ENCODE assay signal across 24 mouse cellular contexts in the genomic region with DNA sequence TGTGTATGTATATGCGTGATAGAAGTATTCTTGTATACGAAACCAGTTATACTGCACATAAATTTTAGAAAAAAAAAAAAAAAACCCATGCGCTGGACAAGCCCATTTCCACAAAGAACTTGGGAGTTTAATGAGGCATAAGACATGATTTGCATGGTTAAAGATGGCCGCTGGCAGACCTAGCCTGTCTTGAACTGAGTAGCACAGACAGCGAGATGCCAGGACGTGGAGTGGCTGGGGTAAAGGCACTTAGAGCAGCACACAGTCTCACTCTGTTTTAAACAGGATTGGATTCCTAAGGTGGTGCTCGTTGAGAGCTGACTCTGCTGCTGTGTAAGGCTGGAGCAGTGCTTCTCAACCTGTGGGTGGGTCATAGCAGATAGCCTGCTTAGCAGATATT.
A peak's percentile ranks its signal among the peaks of the same experiment; 100 is the strongest.
DNase-seq lines count a peak whose midpoint lies in the region; ATAC-seq lines count a peak whose summit lies in the region.
"Had no signal": no experiment of that assay in that cellular context is flagged by ENCODE, and none has a peak within 500 bp of the region (broad histone marks: within the 10 kb centered on the region; RNA-seq: fewer than 3 reads in every experiment).

No protein-coding gene starts in this region.

- no peak overlapping the region for H3K4me2 ChIP-seq in embryonic facial prominence, embryonic 13.5 days
- no peak overlapping the region for H3K4me2 ChIP-seq in kidney, embryonic 14.5 days (replicated peaks; ENCODE audit: low read depth, low read length)
- H3K4me2 ChIP-seq in midbrain, embryonic 11.5 days, result no peak overlapping the region
- H3K4me2 ChIP-seq: embryonic facial prominence, embryonic 12.5 days; hindbrain, embryonic 15.5 days had no signal

- WGBS in embryonic facial prominence, embryonic 13.5 days, result 82% methylated on average over 7 of the region's 7 CpGs
- 89% methylated on average over 7 of the region's 7 CpGs for WGBS in embryonic facial prominence, embryonic 10.5 days
- WGBS in kidney, embryonic 14.5 days, result 27% methylated on average over 7 of the region's 7 CpGs
- WGBS in midbrain, embryonic 11.5 days, result 83% methylated on average over 7 of the region's 7 CpGs
- 84% methylated on average over 7 of the region's 7 CpGs for WGBS in midbrain, embryonic 10.5 days

- no peak overlapping the region for H3K4me3 ChIP-seq in embryonic facial prominence, embryonic 13.5 days
- no peak overlapping the region for H3K4me3 ChIP-seq in embryonic facial prominence, embryonic 10.5 days
- no peak overlapping the region for H3K4me3 ChIP-seq in kidney, embryonic 14.5 days (ENCODE audit: low read length)
- H3K4me3 ChIP-seq in midbrain, embryonic 11.5 days (ENCODE audit: low read depth, low read length), result no peak overlapping the region
- H3K4me3 ChIP-seq in midbrain, embryonic 10.5 days, result no peak overlapping the region
- H3K4me3 ChIP-seq: embryonic facial prominence, embryonic 12.5 days; erythroblast, embryonic 14.5 days; forebrain, embryonic 10.5 days; heart, embryonic 10.5 days; hindbrain, embryonic 15.5 days had no signal

- no peak for ATAC-seq in embryonic facial prominence, embryonic 13.5 days (ENCODE audit: insufficient number of reproducible peaks, insufficient read depth, low FRiP score, low TSS enrichment, low read depth)
- peak; percentile 75 for ATAC-seq in kidney, embryonic 14.5 days (ENCODE audit: low FRiP score, low TSS enrichment)
- ATAC-seq in midbrain, embryonic 11.5 days (ENCODE audit: low FRiP score), result no peak
- no peak for ATAC-seq in monocyte, adult 5-6 weeks (replicated peaks; ENCODE audit: insufficient number of reproducible peaks, low FRiP score, low TSS enrichment, poor library complexity, severe bottlenecking)
- ATAC-seq: CD4-positive, CD25-positive, alpha-beta regulatory T cell, adult 4 months; forebrain, embryonic 14.5 days had no signal

- no peaks in the 10 kb centered on the region for H3K9me3 ChIP-seq in embryonic facial prominence, embryonic 13.5 days
- no peaks in the 10 kb centered on the region for H3K9me3 ChIP-seq in embryonic facial prominence, embryonic 10.5 days
- H3K9me3 ChIP-seq in kidney, embryonic 14.5 days (ENCODE audit: control insufficient read depth, low read length), result no peaks in the 10 kb centered on the region; the same call in 1 of the 2 replicates
- no peaks in the 10 kb centered on the region for H3K9me3 ChIP-seq in midbrain, embryonic 11.5 days (ENCODE audit: control insufficient read depth, low read length)
- no peaks in the 10 kb centered on the region for H3K9me3 ChIP-seq in midbrain, embryonic 10.5 days (replicated peaks)
- H3K9me3 ChIP-seq: forebrain, embryonic 10.5 days; heart, embryonic 10.5 days; hindbrain, embryonic 15.5 days had no signal

- no peaks in the 10 kb centered on the region for H3K36me3 ChIP-seq in embryonic facial prominence, embryonic 13.5 days
- no peaks in the 10 kb centered on the region for H3K36me3 ChIP-seq in embryonic facial prominence, embryonic 10.5 days (replicated peaks)
- no peaks in the 10 kb centered on the region for H3K36me3 ChIP-seq in kidney, embryonic 14.5 days (ENCODE audit: control insufficient read depth, insufficient read depth, low read length)
- H3K36me3 ChIP-seq in midbrain, embryonic 11.5 days (ENCODE audit: control insufficient read depth, insufficient read depth, low read length), result no peaks in the 10 kb centered on the region
- H3K36me3 ChIP-seq in midbrain, embryonic 10.5 days, result no peaks in the 10 kb centered on the region
- H3K36me3 ChIP-seq: embryonic facial prominence, embryonic 12.5 days; forebrain, embryonic 10.5 days; hindbrain, embryonic 15.5 days had no signal

- 0 out of 2 replicates have a peak overlapping the region, but pooled peaks have one; percentile 5 for H3K27ac ChIP-seq in embryonic facial prominence, embryonic 13.5 days
- no peak overlapping the region for H3K27ac ChIP-seq in embryonic facial prominence, embryonic 10.5 days (replicated peaks)
- H3K27ac ChIP-seq in kidney, embryonic 14.5 days (ENCODE audit: low read depth, low read length), result peak overlapping the region; percentile 69; the same call in 1 of the 2 replicates
- no peak overlapping the region for H3K27ac ChIP-seq in midbrain, embryonic 11.5 days (ENCODE audit: low read depth, low read length)
- no peak overlapping the region for H3K27ac ChIP-seq in midbrain, embryonic 10.5 days (replicated peaks)
- H3K27ac ChIP-seq: embryonic facial prominence, embryonic 12.5 days; forebrain, embryonic 10.5 days; hindbrain, embryonic 15.5 days had no signal

- H3K9ac ChIP-seq in embryonic facial prominence, embryonic 13.5 days, result no peak overlapping the region
- no peak overlapping the region for H3K9ac ChIP-seq in kidney, embryonic 14.5 days (ENCODE audit: low read depth, low read length)
- H3K9ac ChIP-seq in midbrain, embryonic 11.5 days (ENCODE audit: low read length), result no peak overlapping the region
- H3K9ac ChIP-seq: embryonic facial prominence, embryonic 12.5 days; hindbrain, embryonic 15.5 days had no signal

- no peaks in the 10 kb centered on the region for H3K27me3 ChIP-seq in embryonic facial prominence, embryonic 13.5 days
- H3K27me3 ChIP-seq in embryonic facial prominence, embryonic 10.5 days (replicated peaks; ENCODE audit: low read depth, poor library complexity, severe bottlenecking), result no peaks in the 10 kb centered on the region
- no peaks in the 10 kb centered on the region for H3K27me3 ChIP-seq in kidney, embryonic 14.5 days (ENCODE audit: control insufficient read depth, insufficient read depth, low read length)
- no peaks in the 10 kb centered on the region for H3K27me3 ChIP-seq in midbrain, embryonic 11.5 days (ENCODE audit: control insufficient read depth, insufficient read depth, low read length)
- no peaks in the 10 kb centered on the region for H3K27me3 ChIP-seq in midbrain, embryonic 10.5 days (ENCODE audit: low read depth, poor library complexity, severe bottlenecking)
- H3K27me3 ChIP-seq: embryonic facial prominence, embryonic 12.5 days; hindbrain, embryonic 15.5 days had no signal

- no peak for DNase-seq in embryonic facial prominence, embryonic 10.5 days (ENCODE audit: low spot score)
- no peak for DNase-seq in kidney, adult 8-10 months
- DNase-seq in midbrain, embryonic 11.5 days (ENCODE audit: low spot score, missing footprints), result peak; percentile 72
- no peak for DNase-seq in midbrain, embryonic 10.5 days (ENCODE audit: low spot score)
- DNase-seq: adrenal gland, postnatal 10 days; B cell, adult 2 months; cerebellum, adult 11 months; cerebellum, adult 8-10 months; cerebellum, postnatal 14 days; embryo, embryonic 11 days; gastrocnemius, postnatal 10 days; heart, adult 18-20 months; heart, postnatal 10 days; heart, postnatal 4 days had no signal

- H3K4me1 ChIP-seq in embryonic facial prominence, embryonic 13.5 days, result peaks cover 55% of the 10 kb centered on the region
- H3K4me1 ChIP-seq in embryonic facial prominence, embryonic 10.5 days, result peaks cover 50% of the 10 kb centered on the region
- peaks cover 53% of the 10 kb centered on the region for H3K4me1 ChIP-seq in kidney, embryonic 14.5 days (ENCODE audit: control insufficient read depth, insufficient read depth, low read length)
- no peaks in the 10 kb centered on the region for H3K4me1 ChIP-seq in midbrain, embryonic 11.5 days (ENCODE audit: control insufficient read depth, insufficient read depth, low read length)
- H3K4me1 ChIP-seq in midbrain, embryonic 10.5 days, result peaks cover 25% of the 10 kb centered on the region

Comparison
In these comparisons a context has a peak if more than half of its experiments do, and no peak if none do; other contexts are left out.
1. H3K27ac ChIP-seq: peak in embryonic facial prominence, embryonic 13.5 days (single experiment) and kidney, embryonic 14.5 days (single experiment); none in embryonic facial prominence, embryonic 10.5 days (single experiment), midbrain, embryonic 11.5 days (single experiment) and midbrain, embryonic 10.5 days (single experiment).